Mouse (Mus musculus) kidney, embryonic 16.5 days (tissue): ENCODE data around the gene Cd180. TPM values are rescaled to one million over a fixed set of nuclear protein-coding genes. Genes with fewer than 3 reads are reported as not detected.

Source experiments
- ATAC-seq: fragments of 200-750 bp; cut with Nextera tagmentation; 2 replicates; pipeline ENCODE4 v1.8.0; 2017; ENCODE audit warnings: moderate TSS enrichment; ENCODE audit not compliant: low FRiP score, low TSS enrichment
- H3K27ac ChIP-seq: fragments of 300-500 bp; sonication (generic); 2 replicates; pipeline ENCODE4 v1.5.1; 2014; ENCODE audit warnings: low read length
- H3K27me3 ChIP-seq: fragments of 300-500 bp; sonication (generic); 2 replicates; pipeline ENCODE4 v1.6.1; 2014; ENCODE audit warnings: low read length, control low read depth, mixed read lengths; ENCODE audit not compliant: insufficient read depth
- H3K36me3 ChIP-seq: fragments of 300-500 bp; sonication (generic); 2 replicates; pipeline ENCODE4 v1.6.1; 2014; ENCODE audit warnings: low read length, control low read depth, mixed read lengths; ENCODE audit not compliant: insufficient read depth
- H3K4me1 ChIP-seq: fragments of 300-500 bp; sonication (generic); 2 replicates; pipeline ENCODE4 v1.6.1; 2014; ENCODE audit warnings: low read length, control low read depth, mixed read lengths; ENCODE audit not compliant: insufficient read depth
- H3K4me2 ChIP-seq: fragments of 300-500 bp; sonication (generic); replicated peaks from 2 replicates; pipeline ENCODE4 v1.6.1; 2014; ENCODE audit warnings: low read depth, low read length
- H3K4me3 ChIP-seq: fragments of 300-500 bp; sonication (generic); 2 replicates; pipeline ENCODE4 v1.5.1; 2014; ENCODE audit warnings: mild to moderate bottlenecking, low read length
- H3K9ac ChIP-seq: fragments of 300-500 bp; sonication (generic); replicated peaks from 2 replicates; pipeline ENCODE4 v1.6.1; 2014; ENCODE audit warnings: low read length
- H3K9me3 ChIP-seq: fragments of 300-500 bp; sonication (generic); 2 replicates; pipeline ENCODE4 v1.6.1; 2016; ENCODE audit warnings: low read length, control low read depth
- WGBS: fragments of 180-500 bp; shearing (Covaris S2); extraction: QIAGEN DNeasy Blood & Tissue Kit; methylation state at CpG from one replicate; pipeline ENCODE4 v1.1.7; 2014; 5-methylcytosine and 5-hydroxymethylcytosine counted together
- polyA plus RNA-seq: library from polyadenylated mRNA; unstranded; fragments of >200 nt; fragmentation: Nextera tagmentation; extraction: Ambion mirVana; gene quantifications from 2 replicates; pipeline ENCODE4 v1.2.1, GENCODE M21; 2015

The Cd180 gene
- polyA plus RNA-seq, 1 experiment from 2014 or later = 0.29 TPM

DNA sequence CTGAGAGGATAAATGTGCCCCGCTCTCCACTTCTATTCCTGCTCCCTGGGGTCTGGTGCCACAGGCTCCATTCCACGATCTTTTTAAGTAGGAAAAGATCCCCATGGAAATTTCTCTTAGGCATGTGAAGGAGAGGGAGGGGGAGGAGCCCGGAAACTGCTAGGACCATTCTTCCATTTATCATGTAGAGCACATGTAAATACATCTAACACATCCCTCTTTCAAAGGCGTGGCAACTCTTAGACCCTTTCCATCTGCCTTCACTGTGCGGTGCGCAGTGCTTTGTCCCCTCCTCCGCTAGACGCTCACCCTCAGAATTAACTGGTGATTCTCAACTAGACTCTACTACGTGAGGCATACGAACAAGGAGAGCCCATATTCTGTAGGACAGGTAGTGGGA lies 56.5 kb downstream of the Cd180 start:
- Histone ChIP-seq H3K4me2 (no peak overlapping the region), H3K4me1 (peaks cover 4% of the 10 kb centered on the region; the same call in 1 of the 2 replicates), H3K27ac (no peak overlapping the region), H3K9ac (no peak overlapping the region), H3K4me3 (no peak overlapping the region), H3K9me3 (no peaks in the 10 kb centered on the region), H3K36me3 (peaks cover 23% of the 10 kb centered on the region), H3K27me3 (no peaks in the 10 kb centered on the region)
- WGBS = 88% methylated on average over 10 of the region's 10 CpGs
- ATAC-seq = no peak

DNA sequence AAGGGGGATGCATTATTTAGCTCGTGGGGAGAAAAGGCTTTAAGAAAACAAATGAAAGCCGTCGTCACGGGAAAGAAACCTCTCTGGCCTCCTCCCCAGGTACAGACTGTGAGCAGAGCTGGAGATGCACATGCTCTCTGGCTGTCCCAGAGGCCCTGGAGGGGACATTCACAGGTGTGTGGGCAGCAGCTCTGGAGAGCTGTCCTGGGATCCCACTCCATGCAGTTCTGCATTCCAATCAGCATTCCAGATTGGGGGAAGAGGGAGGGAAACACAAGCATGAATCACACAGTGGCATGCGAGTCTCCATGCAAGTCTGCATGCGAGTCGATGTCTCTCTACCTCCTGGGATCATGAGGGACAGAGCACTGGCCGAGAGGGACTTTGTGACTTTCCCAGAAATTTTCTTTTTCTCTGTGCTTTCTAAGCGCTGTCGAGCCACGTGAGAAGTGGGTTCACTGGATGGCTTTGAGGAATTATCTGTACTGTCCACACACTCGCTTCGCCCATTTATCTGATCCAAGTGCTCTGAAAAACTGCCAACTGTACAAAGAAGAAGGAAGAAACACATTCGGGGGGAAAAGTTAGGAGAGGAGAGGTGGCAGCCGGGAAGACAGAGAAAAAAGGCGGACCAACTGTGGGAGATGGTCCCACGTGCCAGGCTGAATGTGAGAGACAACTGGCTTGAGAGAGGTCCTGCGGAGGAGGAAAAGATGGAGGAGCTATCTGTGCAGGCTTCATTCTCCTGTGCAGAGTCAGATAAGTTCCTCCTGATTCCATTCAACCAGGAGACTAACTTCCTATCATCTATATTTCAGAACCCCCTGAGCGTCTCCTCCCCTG lies 60.6 kb downstream of the Cd180 start:
- peak; percentile 61; the same call in 1 of the 2 replicates for ATAC-seq
- H3K36me3 ChIP-seq = peaks cover 29% of the 10 kb centered on the region
- H3K9ac ChIP-seq = no peak overlapping the region
- H3K4me1 ChIP-seq = peaks cover 4% of the 10 kb centered on the region; the same call in 1 of the 2 replicates
- H3K9me3 ChIP-seq = no peaks in the 10 kb centered on the region
- WGBS = 71% methylated on average over 19 of the region's 19 CpGs
- H3K27ac ChIP-seq = no peak overlapping the region
- no peak overlapping the region for H3K4me3 ChIP-seq
- H3K27me3 ChIP-seq = no peaks in the 10 kb centered on the region
- no peak overlapping the region for H3K4me2 ChIP-seq

DNA sequence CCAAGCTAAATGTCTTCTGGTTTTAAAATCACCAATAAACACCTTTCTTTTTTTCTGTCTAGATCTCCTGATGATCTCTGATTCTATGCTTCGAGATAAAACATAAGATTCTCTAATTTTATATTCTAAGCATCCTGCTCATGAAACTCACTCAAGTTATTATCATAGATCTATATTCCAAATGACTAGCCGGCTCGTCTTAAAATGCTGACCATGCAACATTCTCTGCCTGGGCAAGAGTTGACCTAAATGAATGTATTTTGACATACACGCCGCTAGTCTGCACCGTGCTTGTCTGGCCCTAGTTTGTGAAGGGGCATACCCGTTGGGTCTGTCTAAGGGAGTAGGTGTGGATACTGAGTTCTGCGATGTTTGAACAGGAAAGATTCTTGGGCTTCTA lies 61.8 kb downstream of the Cd180 start:
- H3K36me3 ChIP-seq = peaks cover 29% of the 10 kb centered on the region
- WGBS = 94% methylated on average over 8 of the region's 8 CpGs
- ATAC-seq = no peak
- H3K27me3 ChIP-seq = no peaks in the 10 kb centered on the region
- no peak overlapping the region for H3K9ac ChIP-seq
- H3K4me3 ChIP-seq = no peak overlapping the region
- no peaks in the 10 kb centered on the region for H3K9me3 ChIP-seq
- no peak overlapping the region for H3K4me2 ChIP-seq
- H3K27ac ChIP-seq = no peak overlapping the region
- peaks cover 4% of the 10 kb centered on the region; the same call in 1 of the 2 replicates for H3K4me1 ChIP-seq

DNA sequence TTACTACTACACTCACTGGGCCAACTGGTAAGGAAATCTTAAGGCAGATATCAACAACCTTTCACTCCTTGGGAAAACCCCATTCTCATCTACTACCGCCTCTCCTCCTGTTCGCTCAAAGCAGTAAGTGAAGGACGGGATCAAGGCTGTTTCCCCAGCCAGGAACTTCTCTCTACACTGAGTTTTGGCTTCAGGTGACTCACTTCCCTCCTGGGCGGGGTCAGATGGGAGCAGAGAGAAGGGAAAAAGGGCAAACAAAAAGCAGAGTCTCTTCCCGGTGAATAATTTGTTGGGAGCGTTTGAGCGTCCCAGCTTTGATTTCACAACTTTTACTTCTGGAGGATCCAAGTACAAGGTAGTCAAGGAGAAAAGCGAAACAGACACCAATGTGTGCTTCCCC lies 62.7 kb downstream of the Cd180 start:
- Histone ChIP-seq H3K4me3 (no peak overlapping the region), H3K9me3 (no peaks in the 10 kb centered on the region), H3K9ac (no peak overlapping the region), H3K27ac (no peak overlapping the region), H3K27me3 (no peaks in the 10 kb centered on the region), H3K4me1 (peaks cover 4% of the 10 kb centered on the region; the same call in 1 of the 2 replicates), H3K4me2 (no peak overlapping the region), H3K36me3 (peaks cover 31% of the 10 kb centered on the region)
- WGBS = 84% methylated on average over 8 of the region's 8 CpGs
- ATAC-seq = no peak

DNA sequence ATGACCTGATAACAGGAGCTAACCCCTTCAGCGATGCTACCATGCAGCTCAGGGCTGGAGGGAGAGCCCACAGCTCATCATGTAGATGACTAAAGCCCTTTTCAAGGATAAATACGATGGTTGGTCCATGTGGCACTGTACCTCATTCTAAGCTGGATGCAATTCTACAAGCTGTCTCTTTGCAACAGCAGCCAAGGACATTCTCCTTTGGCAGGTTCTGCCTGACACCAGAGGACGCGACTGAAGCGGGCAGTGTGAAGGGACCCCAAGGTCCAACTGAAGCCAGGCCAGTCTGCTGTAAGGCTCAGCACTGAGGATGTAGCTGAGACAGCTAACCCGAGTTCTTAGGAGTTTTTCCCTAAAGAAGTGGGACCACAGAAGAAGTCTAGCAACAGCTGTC lies 64.7 kb downstream of the Cd180 start:
- Histone ChIP-seq H3K27ac (no peak overlapping the region), H3K4me2 (no peak overlapping the region), H3K9ac (no peak overlapping the region), H3K4me3 (no peak overlapping the region), H3K27me3 (no peaks in the 10 kb centered on the region), H3K4me1 (peaks cover 6% of the 10 kb centered on the region; the same call in 1 of the 2 replicates), H3K36me3 (peaks cover 28% of the 10 kb centered on the region), H3K9me3 (no peaks in the 10 kb centered on the region)
- no peak for ATAC-seq
- WGBS = 94% methylated on average over 6 of the region's 6 CpGs

DNA sequence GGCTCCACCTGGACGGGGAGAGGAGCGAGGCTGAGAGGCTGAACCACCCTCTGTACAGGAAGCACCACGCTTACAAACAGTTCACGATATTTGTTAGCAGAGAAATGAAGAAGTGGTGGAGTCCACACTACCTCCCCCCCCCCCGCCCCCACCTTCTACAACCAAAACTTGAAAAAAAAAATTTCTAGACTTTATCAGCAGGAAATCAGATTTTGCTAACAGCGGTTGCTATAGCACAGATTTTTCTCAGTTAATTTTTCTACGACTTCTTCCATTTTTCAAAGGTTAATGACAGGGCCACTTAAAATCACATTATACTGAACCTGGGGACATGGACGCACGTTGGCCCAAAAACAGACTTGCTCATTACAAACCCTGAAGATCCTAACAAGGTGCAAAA lies 68.1 kb downstream of the Cd180 start:
- Histone ChIP-seq H3K36me3 (peaks cover 43% of the 10 kb centered on the region), H3K27me3 (no peaks in the 10 kb centered on the region), H3K4me2 (no peak overlapping the region), H3K9me3 (no peaks in the 10 kb centered on the region), H3K4me1 (0 out of 2 replicates have a peak, but pooled peaks cover 2% of the 10 kb centered on the region), H3K9ac (no peak overlapping the region), H3K4me3 (no peak overlapping the region), H3K27ac (no peak overlapping the region)
- 69% methylated on average over 9 of the region's 9 CpGs for WGBS
- ATAC-seq = no peak

DNA sequence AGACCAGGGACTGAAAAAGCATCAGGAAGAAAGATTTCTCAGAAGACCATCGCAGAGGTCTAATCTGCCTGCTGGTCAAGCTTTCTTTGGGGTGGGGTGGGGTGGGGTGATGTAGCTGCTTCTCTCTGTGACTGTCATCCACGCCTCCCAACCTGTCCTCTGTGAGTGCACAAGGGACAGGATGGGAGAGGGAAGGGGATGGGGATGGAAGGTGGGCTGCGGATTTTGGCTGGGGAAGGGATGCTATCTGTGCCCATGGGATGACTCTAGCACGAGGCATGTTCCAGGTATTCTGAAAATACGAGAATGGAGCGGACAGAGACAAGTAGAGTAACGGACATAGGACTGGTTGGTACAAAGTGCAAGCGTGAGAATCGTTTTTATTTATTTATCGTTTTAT lies 68.8 kb downstream of the Cd180 start:
- H3K4me1 ChIP-seq = 0 out of 2 replicates have a peak, but pooled peaks cover 2% of the 10 kb centered on the region
- H3K9me3 ChIP-seq = no peaks in the 10 kb centered on the region
- H3K9ac ChIP-seq = no peak overlapping the region
- no peak for ATAC-seq
- peaks cover 45% of the 10 kb centered on the region for H3K36me3 ChIP-seq
- no peak overlapping the region for H3K4me3 ChIP-seq
- H3K4me2 ChIP-seq = no peak overlapping the region
- no peaks in the 10 kb centered on the region for H3K27me3 ChIP-seq
- WGBS = 86% methylated on average over 10 of the region's 10 CpGs
- no peak overlapping the region for H3K27ac ChIP-seq

DNA sequence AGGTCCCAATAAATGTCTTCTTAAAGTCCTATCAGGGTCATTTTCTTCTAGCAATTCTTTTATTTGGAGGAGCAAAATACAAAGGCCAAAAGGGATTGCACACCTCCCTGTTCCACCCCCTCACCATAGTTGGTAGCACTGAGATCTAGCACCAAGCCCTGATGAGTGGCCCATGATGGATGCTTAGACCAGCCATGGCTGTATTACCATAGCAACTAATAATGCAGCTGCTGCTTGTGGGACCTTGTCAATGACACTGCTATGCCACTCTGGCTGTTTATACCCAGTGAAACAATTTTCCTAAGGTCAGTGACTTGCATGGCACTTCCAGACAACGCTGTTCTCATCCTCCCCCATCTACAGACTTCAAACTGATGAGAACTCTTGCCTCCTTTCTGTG lies 70.9 kb downstream of the Cd180 start:
- Histone ChIP-seq H3K27ac (no peak overlapping the region), H3K4me3 (no peak overlapping the region), H3K4me1 (0 out of 2 replicates have a peak, but pooled peaks cover 2% of the 10 kb centered on the region), H3K9ac (no peak overlapping the region), H3K36me3 (peaks cover 29% of the 10 kb centered on the region; the same call in 1 of the 2 replicates), H3K27me3 (no peaks in the 10 kb centered on the region), H3K4me2 (no peak overlapping the region), H3K9me3 (no peaks in the 10 kb centered on the region)
- ATAC-seq = no peak
- 85% methylated on average over 1 of the region's 1 CpGs for WGBS

DNA sequence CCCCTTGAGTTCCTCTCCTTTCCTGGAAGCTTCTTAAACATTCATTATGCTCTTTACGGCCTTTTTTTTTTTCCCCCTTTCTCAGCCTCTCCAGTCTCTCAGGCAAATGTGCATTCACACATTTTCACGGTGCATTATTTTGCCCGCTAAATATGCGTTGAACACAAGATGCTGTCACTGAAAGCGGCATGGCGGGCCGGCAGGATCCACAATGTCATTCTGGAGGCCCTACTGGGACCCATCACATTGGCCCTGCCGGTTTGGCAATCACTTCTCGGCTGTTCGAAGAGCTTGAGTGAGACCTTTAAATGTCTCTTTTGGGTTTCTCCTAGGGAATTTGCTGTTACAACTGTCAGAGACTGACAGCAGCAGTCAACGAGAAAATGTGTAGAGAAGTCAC lies 71.9 kb downstream of the Cd180 start:
- Histone ChIP-seq H3K36me3 (peaks cover 26% of the 10 kb centered on the region; the same call in 1 of the 2 replicates), H3K4me2 (no peak overlapping the region), H3K4me3 (no peak overlapping the region), H3K4me1 (peaks cover 2% of the 10 kb centered on the region; the same call in 1 of the 2 replicates), H3K9ac (no peak overlapping the region), H3K27ac (no peak overlapping the region), H3K27me3 (no peaks in the 10 kb centered on the region), H3K9me3 (no peaks in the 10 kb centered on the region)
- WGBS = 93% methylated on average over 11 of the region's 11 CpGs
- no peak for ATAC-seq

DNA sequence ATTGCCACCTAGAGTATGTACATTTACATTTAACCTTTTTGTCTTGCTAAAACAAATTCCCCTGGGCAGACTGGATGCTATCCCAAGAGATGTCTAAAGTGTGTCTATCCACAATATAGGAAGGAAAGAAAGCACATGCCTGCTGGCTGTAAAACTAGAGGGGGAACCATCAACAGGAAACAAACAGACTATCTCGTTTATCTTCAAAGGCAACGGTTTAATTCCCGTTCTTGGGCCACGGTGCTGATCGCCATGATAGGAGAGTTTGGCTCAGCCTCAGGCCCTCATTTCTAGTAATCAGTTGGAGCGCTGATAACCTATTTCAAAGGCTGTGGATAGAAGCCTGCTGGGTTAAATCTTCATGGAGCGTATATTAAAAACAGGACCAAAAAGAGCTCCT lies 73.8 kb downstream of the Cd180 start:
- WGBS = 75% methylated on average over 7 of the region's 7 CpGs
- Histone ChIP-seq H3K27me3 (no peaks in the 10 kb centered on the region), H3K36me3 (peaks cover 25% of the 10 kb centered on the region; the same call in 1 of the 2 replicates), H3K4me1 (peaks cover 1% of the 10 kb centered on the region; the same call in 1 of the 2 replicates), H3K4me2 (no peak overlapping the region), H3K4me3 (no peak overlapping the region), H3K9ac (no peak overlapping the region), H3K27ac (no peak overlapping the region), H3K9me3 (no peaks in the 10 kb centered on the region)
- no peak for ATAC-seq
